Mouse (Mus musculus) liver, embryonic 14.5 days (tissue): ENCODE measurements around the gene Zp2.

ENCODE experiments used
- CTCF ChIP-seq: IDR thresholded peaks from 2 replicates; pipeline ENCODE4 v1.5.1; 2016; ENCODE audit warnings: antibody characterized with exemption, low read depth, control low read depth
- EP300 ChIP-seq: IDR thresholded peaks from 2 replicates; pipeline ENCODE4 v1.6.1; 2016; ENCODE audit warnings: antibody characterized with exemption, low read depth

DNA sequence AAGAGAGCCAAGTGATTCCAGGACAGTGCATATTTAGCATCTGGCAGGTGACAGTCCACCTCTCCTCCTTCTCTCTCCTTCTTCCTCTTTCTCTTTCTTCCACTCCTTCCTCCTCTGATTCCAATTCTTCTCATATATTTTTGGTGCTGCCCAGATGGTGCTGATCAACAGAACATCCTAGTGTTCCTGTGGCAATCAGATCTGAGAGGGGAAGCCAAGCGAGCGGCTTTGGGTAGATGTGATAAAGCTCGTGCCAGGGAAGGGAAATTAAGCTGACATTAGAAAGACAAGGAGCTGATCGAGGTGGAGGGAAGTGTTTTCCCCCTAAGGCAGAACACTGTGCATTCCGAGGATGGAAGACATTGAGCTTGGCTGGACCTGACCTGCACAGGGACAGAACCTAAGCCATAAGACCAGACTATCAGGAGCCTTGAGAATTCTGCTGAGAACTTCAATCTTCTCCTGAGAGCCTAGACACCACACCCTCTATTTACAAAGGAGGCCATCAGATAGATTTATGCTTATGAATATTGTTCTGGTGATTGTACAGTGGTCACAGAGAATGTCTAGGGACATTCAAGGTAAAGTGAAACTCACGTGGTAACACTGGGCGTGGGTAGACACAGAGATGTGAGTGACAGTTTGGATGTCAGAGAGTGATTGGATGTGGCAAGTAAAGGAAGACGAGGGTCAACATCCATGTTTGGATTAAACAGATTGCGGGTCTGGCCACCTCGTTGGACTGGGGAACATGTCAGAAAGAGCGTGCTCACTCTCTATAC lies 29.8 kb upstream of the Zp2 start:
- TF ChIP-seq EP300 (no peak), CTCF (no peak)
